Mouse (Mus musculus): ENCODE measurements at regions not wholly inside any gene's neighbourhood (a gene's known extent, or its start where the extent isn't known, plus 50 kb on each side); places are given as distances from the start of the nearest gene placed in this dataset.
"Not testable (repeated sequence)": the region's sequence is repeated elsewhere in the genome, so short reads cannot be mapped to it uniquely, and the experiment has no call there.

DNA sequence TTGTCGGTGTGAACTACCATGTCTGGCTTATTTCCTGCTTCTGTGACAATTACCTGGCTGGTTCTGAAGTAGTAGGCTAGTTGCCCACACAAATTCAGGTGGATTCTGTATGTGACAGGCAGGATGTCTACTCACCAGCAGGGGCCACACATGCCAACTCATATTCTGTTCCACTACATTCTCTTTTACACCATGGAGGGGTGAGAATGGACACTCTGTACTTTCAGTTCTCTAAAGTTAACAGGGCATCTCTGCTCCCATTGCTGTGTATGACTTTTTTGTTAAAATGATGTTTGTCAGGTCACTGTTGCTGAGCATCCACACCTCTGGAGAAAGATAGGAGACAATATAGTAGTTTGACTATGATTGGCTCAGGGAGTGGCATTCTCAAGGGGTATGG lies 232.3 kb upstream of the Thrb start:
- Histone ChIP-seq H3K27ac (no peak overlapping the region), H3K4me1 (no peaks in the 10 kb centered on the region), H3K9ac (no peak overlapping the region), H3K36me3 (no peaks in the 10 kb centered on the region), H3K27me3 (no peaks in the 10 kb centered on the region), H3K4me2 (no peak overlapping the region), H3K4me3 (replicated peaks) (no peak overlapping the region), H3K9me3 (replicated peaks) (no peaks in the 10 kb centered on the region)
- ATAC-seq (replicated peaks; ENCODE audit: low FRiP score), result no peak
- WGBS, result 83% methylated on average over 1 of the region's 1 CpGs

DNA sequence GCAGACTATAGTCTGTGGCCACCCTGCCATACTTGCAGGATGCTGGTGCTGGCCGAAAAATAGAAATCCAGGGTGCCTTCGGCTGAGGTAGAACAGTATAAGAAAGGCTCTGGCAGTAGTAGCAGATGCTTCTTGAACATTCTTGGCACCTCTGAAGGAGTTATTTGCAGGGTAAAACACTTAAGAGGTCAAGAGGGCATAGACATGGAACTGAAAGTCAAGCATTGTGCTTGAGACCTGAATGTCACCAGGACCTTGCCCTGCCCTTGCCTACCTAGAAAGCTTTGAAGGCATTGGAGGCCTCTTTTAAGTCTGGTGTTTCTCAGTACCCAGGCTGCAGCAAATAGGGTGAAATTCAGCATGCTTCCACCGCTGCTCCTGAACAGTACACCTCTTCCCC lies 230.9 kb upstream of the Thrb start:
- H3K27ac ChIP-seq, result no peak overlapping the region
- H3K4me3 ChIP-seq (replicated peaks), result no peak overlapping the region
- H3K9me3 ChIP-seq (replicated peaks), result no peaks in the 10 kb centered on the region
- no peak for ATAC-seq (replicated peaks; ENCODE audit: low FRiP score)
- no peaks in the 10 kb centered on the region for H3K4me1 ChIP-seq
- no peak overlapping the region for H3K9ac ChIP-seq
- WGBS, result 92% methylated on average over 3 of the region's 3 CpGs
- H3K27me3 ChIP-seq, result no peaks in the 10 kb centered on the region
- no peak overlapping the region for H3K4me2 ChIP-seq
- H3K36me3 ChIP-seq, result no peaks in the 10 kb centered on the region

DNA sequence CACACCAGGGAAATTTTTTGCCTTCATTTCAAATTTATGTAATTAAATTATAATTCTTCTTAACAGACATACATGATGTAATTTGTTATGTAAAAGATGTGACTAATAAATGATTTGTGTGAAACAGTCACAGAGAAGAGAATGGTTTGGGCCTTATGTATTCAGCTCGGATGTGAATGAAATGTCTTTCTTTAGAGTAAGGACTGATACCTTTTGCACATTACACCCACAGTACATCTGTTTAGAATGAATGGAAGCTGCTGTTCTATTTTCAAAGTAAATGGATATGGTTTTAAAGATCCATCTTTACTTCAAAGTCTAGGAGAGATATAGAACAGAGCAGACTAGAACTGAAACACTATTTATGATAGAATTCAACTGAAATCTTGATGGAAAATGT lies 226.7 kb upstream of the Thrb start:
- H3K27ac ChIP-seq, result no peak overlapping the region
- H3K9me3 ChIP-seq (replicated peaks), result no peaks in the 10 kb centered on the region
- H3K36me3 ChIP-seq, result no peaks in the 10 kb centered on the region
- no peaks in the 10 kb centered on the region for H3K27me3 ChIP-seq
- H3K4me2 ChIP-seq, result no peak overlapping the region
- WGBS, result 75% methylated on average over 1 of the region's 1 CpGs
- H3K9ac ChIP-seq, result no peak overlapping the region
- H3K4me3 ChIP-seq (replicated peaks), result no peak overlapping the region
- H3K4me1 ChIP-seq, result no peaks in the 10 kb centered on the region
- ATAC-seq (replicated peaks; ENCODE audit: low FRiP score), result no peak

DNA sequence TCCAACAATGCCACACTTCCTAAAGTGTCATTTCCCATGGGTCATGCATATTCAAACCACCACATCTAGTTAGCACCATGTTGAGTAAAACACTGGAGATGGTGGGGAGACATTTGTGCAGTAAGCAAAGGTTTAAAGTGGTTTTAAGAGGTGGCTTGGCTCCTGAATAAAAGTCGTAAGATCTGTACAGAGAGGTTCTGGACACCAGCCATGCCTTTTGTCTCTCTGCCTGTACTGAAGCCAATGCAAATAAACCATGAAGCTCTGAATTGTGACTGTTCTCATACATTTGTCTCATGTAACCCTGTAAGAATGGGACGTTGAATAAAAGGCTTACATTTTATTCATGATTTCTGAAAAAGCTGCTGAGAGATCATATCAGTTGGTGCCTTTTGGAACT lies 202.1 kb upstream of the Thrb start:
- ATAC-seq (replicated peaks; ENCODE audit: low FRiP score), result no peak

DNA sequence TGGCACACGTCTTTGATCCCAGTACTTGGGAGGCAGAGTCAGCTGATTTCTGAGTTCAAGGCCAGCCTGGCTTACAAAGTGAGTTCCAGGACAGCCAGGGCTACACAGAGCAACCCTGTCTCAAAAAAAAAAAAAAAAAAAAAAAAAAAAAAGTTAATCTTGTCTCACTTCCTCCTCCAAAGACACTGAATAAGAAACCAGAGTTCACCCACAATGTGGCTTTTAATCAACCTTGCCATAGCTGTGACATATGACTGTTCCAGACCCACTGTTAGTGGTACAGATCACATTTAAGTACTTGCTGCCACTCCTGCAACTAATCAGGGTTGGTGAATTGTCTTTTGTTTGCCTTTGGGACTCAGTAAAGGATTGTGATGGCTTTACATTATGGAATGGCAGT lies 181.1 kb upstream of the Thrb start:
- no peak overlapping the region for H3K4me2 ChIP-seq
- no peak overlapping the region for H3K9ac ChIP-seq
- H3K27me3 ChIP-seq, result no peaks in the 10 kb centered on the region
- no peaks in the 10 kb centered on the region for H3K36me3 ChIP-seq
- no peaks in the 10 kb centered on the region for H3K4me1 ChIP-seq
- WGBS, result 85% methylated on average over 1 of the region's 1 CpGs
- no peaks in the 10 kb centered on the region for H3K9me3 ChIP-seq (replicated peaks)
- ATAC-seq (replicated peaks; ENCODE audit: low FRiP score), result no peak
- no peak overlapping the region for H3K4me3 ChIP-seq (replicated peaks)
- no peak overlapping the region for H3K27ac ChIP-seq

More for the DNA sequence above, 202.1 kb upstream of the Thrb start:
- Histone ChIP-seq H3K9me3 (replicated peaks) (no peaks in the 10 kb centered on the region), H3K4me2 (no peak overlapping the region), H3K4me1 (no peaks in the 10 kb centered on the region), H3K27ac (no peak overlapping the region), H3K27me3 (no peaks in the 10 kb centered on the region), H3K36me3 (no peaks in the 10 kb centered on the region), H3K4me3 (replicated peaks) (no peak overlapping the region), H3K9ac (no peak overlapping the region)
- WGBS, result 64% methylated on average over 2 of the region's 2 CpGs

DNA sequence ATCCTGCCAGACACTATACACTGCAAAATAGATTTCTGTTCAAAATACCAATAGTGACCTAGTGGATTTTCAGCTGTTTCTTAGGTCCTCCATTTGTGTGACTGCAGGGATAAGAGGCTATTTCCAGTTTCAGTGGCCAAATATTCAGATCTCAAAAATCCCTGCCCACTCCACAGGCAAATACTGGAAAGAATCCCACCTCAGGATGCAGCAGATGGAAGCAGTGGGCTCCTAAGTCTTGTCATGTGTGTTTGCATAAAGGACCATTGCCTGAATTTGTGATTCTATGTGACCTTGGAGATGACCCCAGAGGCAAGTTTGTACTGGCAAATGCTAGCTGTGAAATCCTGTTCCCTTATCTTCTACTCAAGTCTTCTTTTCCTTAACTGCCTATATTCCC lies 175.2 kb upstream of the Thrb start:
- no peak overlapping the region for H3K27ac ChIP-seq
- ATAC-seq (replicated peaks; ENCODE audit: low FRiP score), result no peak
- no peaks in the 10 kb centered on the region for H3K9me3 ChIP-seq (replicated peaks)
- H3K27me3 ChIP-seq, result no peaks in the 10 kb centered on the region
- no peaks in the 10 kb centered on the region for H3K4me1 ChIP-seq
- no peaks in the 10 kb centered on the region for H3K36me3 ChIP-seq
- H3K4me3 ChIP-seq (replicated peaks), result no peak overlapping the region
- H3K9ac ChIP-seq, result no peak overlapping the region
- no peak overlapping the region for H3K4me2 ChIP-seq

DNA sequence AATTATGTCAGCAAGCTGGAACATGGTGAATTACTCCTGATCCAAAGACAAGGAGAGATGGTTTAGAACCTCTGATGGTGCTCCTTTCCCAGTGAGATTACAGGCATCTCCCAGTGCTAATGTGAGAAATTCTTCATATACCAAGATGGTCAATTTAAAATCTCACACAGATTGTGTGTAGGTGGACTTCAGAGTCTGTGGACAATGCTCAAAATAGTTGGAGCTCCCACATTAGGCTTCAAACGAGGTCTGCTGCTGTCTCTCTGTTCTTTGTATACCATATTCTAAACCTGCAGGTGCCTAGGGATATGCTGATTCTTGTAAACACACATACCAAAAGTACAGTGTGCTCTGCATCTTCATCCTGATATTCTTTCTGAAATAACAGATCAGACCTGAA lies 146.3 kb upstream of the Thrb start:
- H3K4me2 ChIP-seq, result no peak overlapping the region
- 43% methylated on average over 1 of the region's 1 CpGs for WGBS

DNA sequence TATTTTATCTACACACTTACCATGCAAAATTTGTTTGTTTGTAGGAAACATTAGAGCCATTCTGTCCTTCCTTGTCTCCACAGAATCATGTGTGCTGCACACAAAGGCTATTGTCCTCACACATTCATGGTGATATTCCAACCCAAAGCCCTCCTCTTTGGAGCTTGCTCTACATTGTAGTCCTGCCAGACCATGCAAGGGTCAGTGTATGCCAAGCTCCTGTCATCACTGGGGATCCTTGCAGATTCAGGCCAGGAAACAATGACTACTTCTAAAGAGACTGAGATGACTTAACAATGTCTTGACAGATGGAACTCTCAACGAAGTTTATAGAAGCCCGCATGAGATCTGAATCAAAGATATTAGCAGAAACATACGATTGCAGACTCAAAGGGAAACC lies 137.4 kb upstream of the Thrb start:
- ATAC-seq (replicated peaks; ENCODE audit: low FRiP score), result no peak
- Histone ChIP-seq H3K4me2 (no peak overlapping the region), H3K9ac (no peak overlapping the region), H3K4me3 (replicated peaks) (no peak overlapping the region), H3K9me3 (replicated peaks) (no peaks in the 10 kb centered on the region), H3K4me1 (no peaks in the 10 kb centered on the region), H3K27me3 (no peaks in the 10 kb centered on the region), H3K36me3 (no peaks in the 10 kb centered on the region), H3K27ac (no peak overlapping the region)
- 84% methylated on average over 3 of the region's 3 CpGs for whole genome bisulfite sequencing

More for the DNA sequence above, 146.3 kb upstream of the Thrb start:
- Histone ChIP-seq H3K4me1 (no peaks in the 10 kb centered on the region), H3K4me3 (replicated peaks) (no peak overlapping the region), H3K9me3 (replicated peaks) (no peaks in the 10 kb centered on the region), H3K9ac (no peak overlapping the region), H3K36me3 (no peaks in the 10 kb centered on the region), H3K27me3 (no peaks in the 10 kb centered on the region), H3K27ac (no peak overlapping the region)
- no peak for ATAC-seq (replicated peaks; ENCODE audit: low FRiP score)

DNA sequence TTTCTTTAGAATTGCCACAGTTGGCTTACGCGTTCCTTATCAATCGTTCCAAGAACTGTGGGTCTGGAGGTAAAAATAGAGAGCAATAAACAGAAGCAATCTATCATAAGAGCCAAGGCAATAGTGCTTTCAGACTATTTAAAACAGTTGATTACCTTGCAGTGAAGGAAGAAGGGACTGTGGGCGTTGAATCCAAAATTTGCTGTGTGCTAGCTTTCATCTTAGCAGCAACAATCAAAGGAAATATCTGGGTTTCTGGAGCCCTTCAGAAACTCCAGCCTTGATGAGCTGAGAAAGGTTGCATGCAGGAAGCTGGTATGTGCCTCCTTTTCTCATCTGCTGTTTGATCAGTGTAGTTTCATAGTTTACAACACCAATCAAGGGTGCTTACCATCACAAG lies 136.1 kb upstream of the Thrb start:
- no peak overlapping the region for H3K27ac ChIP-seq
- H3K4me3 ChIP-seq (replicated peaks), result no peak overlapping the region
- H3K9me3 ChIP-seq (replicated peaks), result no peaks in the 10 kb centered on the region
- no peak overlapping the region for H3K9ac ChIP-seq
- no peak for ATAC-seq (replicated peaks; ENCODE audit: low FRiP score)
- no peaks in the 10 kb centered on the region for H3K4me1 ChIP-seq
- WGBS, result 76% methylated on average over 4 of the region's 4 CpGs
- H3K4me2 ChIP-seq, result no peak overlapping the region
- H3K36me3 ChIP-seq, result no peaks in the 10 kb centered on the region
- H3K27me3 ChIP-seq, result no peaks in the 10 kb centered on the region

DNA sequence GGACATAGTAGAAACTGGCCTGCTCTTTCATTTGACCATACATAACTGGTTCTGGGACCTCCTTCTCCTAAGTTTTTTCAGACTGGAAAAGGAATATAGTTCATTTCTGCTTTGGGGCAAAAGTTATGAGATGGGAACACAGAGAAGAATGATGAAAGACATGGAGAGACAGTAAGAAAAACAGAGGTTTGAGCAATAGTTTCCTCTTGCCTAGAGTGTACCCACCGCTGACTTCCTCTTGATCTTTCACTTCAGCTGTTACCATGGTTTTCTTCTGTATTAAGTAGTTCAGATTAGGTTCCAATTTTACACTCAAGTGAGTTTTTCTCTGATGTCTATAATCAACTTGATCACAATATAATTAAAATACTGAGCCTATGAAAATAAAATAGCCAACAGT lies 120.7 kb upstream of the Thrb start:
- Histone ChIP-seq H3K9ac (no peak overlapping the region), H3K27ac (no peak overlapping the region), H3K9me3 (replicated peaks) (no peaks in the 10 kb centered on the region), H3K4me2 (no peak overlapping the region), H3K27me3 (no peaks in the 10 kb centered on the region), H3K4me1 (no peaks in the 10 kb centered on the region), H3K36me3 (no peaks in the 10 kb centered on the region), H3K4me3 (replicated peaks) (no peak overlapping the region)
- ATAC-seq (replicated peaks; ENCODE audit: low FRiP score), result no peak
- WGBS, result 91% methylated on average over 1 of the region's 1 CpGs

DNA sequence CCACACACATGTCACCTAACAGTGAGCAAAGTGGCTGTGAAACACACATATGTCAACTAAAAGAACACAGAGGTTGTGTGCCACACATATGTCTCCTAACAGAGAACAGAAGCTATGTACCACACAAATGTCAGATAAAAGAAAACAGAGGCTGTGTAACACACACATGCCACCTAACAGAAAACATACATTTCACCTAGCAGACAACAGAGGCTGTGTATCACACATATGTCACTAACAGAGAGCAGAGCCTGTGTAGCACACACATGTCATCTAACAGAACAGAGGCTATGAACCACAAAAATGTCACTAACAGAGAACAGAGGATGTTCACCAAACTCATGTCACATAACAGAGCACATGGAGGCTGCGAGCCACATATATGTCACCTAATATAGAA lies 103.6 kb upstream of the Thrb start:
- ATAC-seq (replicated peaks; ENCODE audit: low FRiP score), result no peak
- no peak overlapping the region for H3K4me3 ChIP-seq (replicated peaks)
- H3K4me2 ChIP-seq, result no peak overlapping the region
- H3K9ac ChIP-seq, result no peak overlapping the region
- no peaks in the 10 kb centered on the region for H3K27me3 ChIP-seq
- H3K4me1 ChIP-seq, result no peaks in the 10 kb centered on the region
- H3K9me3 ChIP-seq (replicated peaks), result no peaks in the 10 kb centered on the region
- 91% methylated on average over 1 of the region's 1 CpGs for WGBS
- H3K27ac ChIP-seq, result no peak overlapping the region
- H3K36me3 ChIP-seq, result no peaks in the 10 kb centered on the region

DNA sequence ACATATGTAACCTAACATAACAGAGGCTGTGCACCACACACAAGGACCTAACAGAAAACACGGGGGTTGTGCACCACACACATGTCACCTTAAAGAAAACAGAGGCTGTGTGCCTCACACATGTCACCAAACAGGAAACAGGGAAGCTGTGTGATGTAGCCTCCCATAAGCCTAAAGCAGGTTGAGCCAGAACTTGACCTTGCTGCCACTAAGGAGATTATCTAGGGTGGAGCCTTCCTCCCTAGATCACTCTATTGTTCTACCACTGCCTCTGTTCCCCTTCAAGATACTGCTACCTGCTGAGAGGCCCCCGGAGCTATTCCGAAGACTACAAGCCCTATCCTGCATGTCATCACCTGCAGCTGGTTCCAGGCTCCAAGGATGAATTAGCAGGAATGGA lies 100.1 kb upstream of the Thrb start:
- H3K9me3 ChIP-seq (replicated peaks); H3K27ac ChIP-seq; H3K27me3 ChIP-seq; H3K4me2 ChIP-seq; H3K36me3 ChIP-seq; H3K4me1 ChIP-seq; H3K4me3 ChIP-seq (replicated peaks); H3K9ac ChIP-seq; ATAC-seq (replicated peaks; ENCODE audit: low FRiP score): not testable (repeated sequence)
- 67% methylated on average over 3 of the region's 3 CpGs for WGBS

DNA sequence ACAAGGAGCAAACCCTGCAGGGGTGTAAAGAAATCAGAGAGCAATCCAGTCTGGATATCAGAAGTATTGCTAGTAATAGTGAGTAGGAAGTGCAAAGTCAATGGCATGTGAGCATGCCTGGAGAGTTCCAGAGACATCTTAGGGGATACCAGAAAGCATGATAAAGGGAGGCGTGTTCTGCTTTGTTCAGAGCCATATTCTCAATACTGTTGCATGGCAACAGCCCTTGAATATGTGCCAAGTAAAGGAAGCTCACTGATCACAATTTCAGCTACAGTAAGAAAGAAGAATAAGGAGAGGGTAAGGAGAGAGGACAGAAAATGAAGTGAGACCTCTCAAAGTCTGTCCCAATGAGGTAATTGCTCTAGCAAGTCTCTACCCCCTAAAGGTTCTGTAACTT lies 92.1 kb upstream of the Thrb start:
- H3K27ac ChIP-seq, result no peak overlapping the region
- H3K9ac ChIP-seq, result no peak overlapping the region
- WGBS, result 68% methylated on average over 1 of the region's 1 CpGs
- no peak for ATAC-seq (replicated peaks; ENCODE audit: low FRiP score)
- H3K36me3 ChIP-seq, result no peaks in the 10 kb centered on the region
- no peaks in the 10 kb centered on the region for H3K4me1 ChIP-seq
- no peak overlapping the region for H3K4me2 ChIP-seq
- H3K27me3 ChIP-seq, result no peaks in the 10 kb centered on the region
- no peaks in the 10 kb centered on the region for H3K9me3 ChIP-seq (replicated peaks)
- no peak overlapping the region for H3K4me3 ChIP-seq (replicated peaks)
